Mouse (Mus musculus) limb, embryonic 14.5 days (tissue): ENCODE data around the gene Atp8b3. TPM values are rescaled to one million over a fixed set of nuclear protein-coding genes. Genes with fewer than 3 reads are reported as not detected.

Experiments
- ATAC-seq: fragments of 200-750 bp; cut with Nextera tagmentation; 2 replicates; pipeline ENCODE4 v1.8.0; 2017; ENCODE audit warnings: low read depth, moderate number of reproducible peaks, moderate TSS enrichment; ENCODE audit not compliant: low FRiP score
- DNase-seq: peaks from one replicate; pipeline ENCODE4 v3.0.0-alpha.2; 2015; ENCODE audit warnings: low spot score
- H3K27ac ChIP-seq: fragments of 300-500 bp; sonication (generic); replicated peaks from 2 replicates; pipeline ENCODE4 v1.5.1; 2014; ENCODE audit warnings: low read depth, mild to moderate bottlenecking, low read length, moderate library complexity, mixed read lengths
- H3K27me3 ChIP-seq: fragments of 300-500 bp; sonication (generic); 2 replicates; pipeline ENCODE4 v1.6.1; 2014; ENCODE audit warnings: low read length, mixed read lengths; ENCODE audit not compliant: control insufficient read depth, insufficient read depth
- H3K36me3 ChIP-seq: fragments of 300-500 bp; sonication (generic); 2 replicates; pipeline ENCODE4 v1.6.1; 2014; ENCODE audit warnings: mild to moderate bottlenecking, low read length, moderate library complexity, mixed read lengths; ENCODE audit not compliant: control insufficient read depth, insufficient read depth
- H3K4me1 ChIP-seq: fragments of 300-500 bp; sonication (generic); 2 replicates; pipeline ENCODE4 v1.6.1; 2014; ENCODE audit warnings: antibody characterized with exemption, low read length, mixed read lengths; ENCODE audit not compliant: control insufficient read depth, insufficient read depth
- H3K4me2 ChIP-seq: fragments of 300-500 bp; sonication (generic); replicated peaks from 2 replicates; pipeline ENCODE4 v1.6.1; 2014; ENCODE audit warnings: low read depth, mild to moderate bottlenecking, low read length, moderate library complexity; ENCODE audit not compliant: severe bottlenecking
- H3K4me3 ChIP-seq: fragments of 300-500 bp; sonication (generic); replicated peaks from 2 replicates; pipeline ENCODE4 v1.5.1; 2014; ENCODE audit warnings: low read length
- H3K9ac ChIP-seq: fragments of 300-500 bp; sonication (generic); 2 replicates; pipeline ENCODE4 v1.6.1; 2014; ENCODE audit warnings: mild to moderate bottlenecking, low read depth, low read length, moderate library complexity; ENCODE audit not compliant: severe bottlenecking
- H3K9me3 ChIP-seq: fragments of 300-500 bp; sonication (generic); 2 replicates; pipeline ENCODE4 v1.6.1; 2016; ENCODE audit warnings: low read length; ENCODE audit not compliant: control insufficient read depth
- POLR2A ChIP-seq: fragments of 200-500 bp; IDR thresholded peaks from 2 replicates; pipeline ENCODE4 v1.8.0; 2012; ENCODE audit warnings: inconsistent platforms, mild to moderate bottlenecking, moderate library complexity, borderline replicate concordance; ENCODE audit not compliant: insufficient read depth, insufficient read length; ENCODE audit errors: extremely low read depth
- WGBS: fragments of 180-500 bp; shearing (Covaris S2); extraction: QIAGEN DNeasy Blood & Tissue Kit; methylation state at CpG from one replicate; pipeline ENCODE4 v1.1.7; 2014; 5-methylcytosine and 5-hydroxymethylcytosine counted together
- polyA plus RNA-seq, 2 experiments: library from polyadenylated mRNA; depleted of rRNA in 1 of 2; stranded (reverse) in 1 of 2; unstranded in 1 of 2; fragments of >200 nt; fragmentation: Nextera tagmentation in 1 of 2; extraction: Ambion mirVana in 1 of 2; gene quantifications; 2 replicates each; pipeline versions ENCODE4 v1.2.1 to v1.2.3; 2012 to 2014

Atp8b3 gene
- polyA plus RNA-seq, 2 experiments, result 0.14 to 0.30 TPM

DNA sequence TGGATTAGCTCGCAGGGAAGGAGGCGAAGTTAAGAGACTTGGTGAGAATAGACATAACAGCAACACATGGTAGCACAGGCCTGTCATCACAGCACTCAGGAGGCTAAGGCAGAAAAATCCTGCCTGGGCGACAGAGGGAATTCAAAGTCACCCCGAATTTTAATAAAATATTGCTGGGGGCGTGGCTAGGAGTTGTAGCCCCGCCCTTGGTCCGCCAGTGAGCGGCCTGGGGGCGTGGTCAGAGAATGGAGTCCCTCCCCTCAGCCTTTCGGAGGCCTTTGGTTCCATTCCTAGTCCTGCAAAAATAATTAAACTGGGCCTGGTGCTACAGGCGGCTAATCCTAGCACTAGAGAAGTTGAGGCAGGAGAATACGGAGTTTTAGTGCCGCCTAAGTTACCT is 3.2 kb downstream of the Atp8b3 start:
- no peak overlapping the region for H3K9ac ChIP-seq
- 10% methylated on average over 13 of the region's 13 CpGs for WGBS
- no peak for DNase-seq
- no peak overlapping the region for H3K27ac ChIP-seq
- no peak for TF ChIP-seq POLR2A
- no peaks in the 10 kb centered on the region for H3K9me3 ChIP-seq
- H3K4me1 ChIP-seq, result peaks cover 3% of the 10 kb centered on the region; the same call in 1 of the 2 replicates
- H3K4me3 ChIP-seq, result no peak overlapping the region
- no peaks in the 10 kb centered on the region for H3K36me3 ChIP-seq
- H3K27me3 ChIP-seq, result peaks cover 32% of the 10 kb centered on the region; the same call in 1 of the 2 replicates
- ATAC-seq, result no peak
- no peak overlapping the region for H3K4me2 ChIP-seq

DNA sequence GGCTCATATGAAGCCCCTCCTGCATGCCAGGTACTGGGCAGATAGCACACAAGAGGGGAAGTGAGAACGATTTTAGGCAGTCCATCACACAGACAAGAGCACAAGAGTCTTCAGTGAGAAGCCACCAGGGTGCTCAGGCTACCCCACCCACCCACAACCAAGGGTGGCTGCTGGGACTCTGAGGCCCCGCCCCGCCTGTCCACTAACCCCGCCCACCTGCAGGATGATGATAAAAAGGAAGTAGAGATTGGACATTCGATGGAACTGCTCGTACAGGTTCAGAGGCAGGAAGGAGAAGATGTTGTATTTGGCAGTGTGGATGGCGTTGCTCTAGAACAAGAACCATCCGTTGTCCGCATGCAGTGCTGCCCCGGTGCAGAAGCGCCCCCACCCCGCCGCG is 3.9 kb downstream of the Atp8b3 start:
- Histone ChIP-seq H3K27ac (no peak overlapping the region), H3K27me3 (peaks cover 32% of the 10 kb centered on the region; the same call in 1 of the 2 replicates), H3K9me3 (no peaks in the 10 kb centered on the region), H3K4me2 (no peak overlapping the region), H3K9ac (no peak overlapping the region), H3K4me1 (peaks cover 3% of the 10 kb centered on the region; the same call in 1 of the 2 replicates), H3K4me3 (no peak overlapping the region), H3K36me3 (no peaks in the 10 kb centered on the region)
- TF ChIP-seq POLR2A, result no peak
- DNase-seq (no peak), ATAC-seq (no peak)
- 12% methylated on average over 14 of the region's 14 CpGs for WGBS

DNA sequence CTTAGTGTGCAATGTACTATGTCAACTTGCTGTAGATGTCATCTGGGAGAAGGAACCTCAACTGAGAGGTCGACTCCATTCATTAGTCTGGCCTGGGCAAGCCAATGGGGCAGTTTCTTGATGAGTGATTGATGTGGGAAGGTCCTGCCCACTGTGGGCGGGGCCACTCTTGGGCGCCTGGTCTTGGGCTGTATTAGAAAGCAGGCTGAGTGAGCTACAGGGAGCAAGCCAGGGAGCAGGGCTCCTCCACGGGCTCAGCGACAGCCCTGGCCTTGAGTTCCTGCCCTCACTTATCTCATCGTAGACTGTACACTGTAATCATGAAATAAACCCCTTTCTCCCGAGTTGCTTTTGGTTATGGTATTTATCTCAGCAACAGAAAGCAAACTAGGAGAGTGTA is 5.2 kb downstream of the Atp8b3 start:
- DNase-seq, result no peak
- Histone ChIP-seq H3K36me3 (no peaks in the 10 kb centered on the region), H3K27ac (no peak overlapping the region), H3K9ac (no peak overlapping the region), H3K27me3 (peaks cover 32% of the 10 kb centered on the region; the same call in 1 of the 2 replicates), H3K4me1 (no peaks in the 10 kb centered on the region), H3K9me3 (no peaks in the 10 kb centered on the region), H3K4me2 (no peak overlapping the region), H3K4me3 (no peak overlapping the region)
- 20% methylated on average over 7 of the region's 7 CpGs for WGBS
- no peak for ATAC-seq
- no peak for TF ChIP-seq POLR2A

DNA sequence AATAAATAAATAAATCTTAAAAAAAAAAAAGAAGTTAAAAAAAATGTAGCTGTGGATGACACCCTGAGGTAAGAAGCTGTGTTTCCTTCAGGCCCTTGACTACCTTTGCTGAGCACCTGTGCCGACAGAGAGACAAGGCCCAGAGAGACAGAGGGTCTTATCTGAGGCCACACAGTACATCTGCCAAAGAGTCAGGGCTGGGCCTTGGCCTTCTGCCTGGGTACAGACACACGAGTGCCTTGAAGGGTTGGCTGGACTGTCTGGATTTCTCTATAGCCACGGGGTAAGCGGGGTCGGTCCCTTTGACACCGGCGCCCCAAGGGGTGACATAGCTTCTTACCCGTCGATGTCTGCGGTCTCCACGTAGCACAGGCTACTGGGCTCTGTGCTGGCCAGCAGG is 6.1 kb downstream of the Atp8b3 start:
- no peak overlapping the region for H3K4me2 ChIP-seq
- no peak overlapping the region for H3K4me3 ChIP-seq
- H3K9ac ChIP-seq, result no peak overlapping the region
- no peak for DNase-seq
- H3K4me1 ChIP-seq, result no peaks in the 10 kb centered on the region
- no peaks in the 10 kb centered on the region for H3K36me3 ChIP-seq
- ATAC-seq, result no peak
- H3K9me3 ChIP-seq, result no peaks in the 10 kb centered on the region
- H3K27ac ChIP-seq, result no peak overlapping the region
- no peak for TF ChIP-seq POLR2A
- H3K27me3 ChIP-seq, result peaks cover 28% of the 10 kb centered on the region; the same call in 1 of the 2 replicates
- 87% methylated on average over 11 of the region's 11 CpGs for WGBS

DNA sequence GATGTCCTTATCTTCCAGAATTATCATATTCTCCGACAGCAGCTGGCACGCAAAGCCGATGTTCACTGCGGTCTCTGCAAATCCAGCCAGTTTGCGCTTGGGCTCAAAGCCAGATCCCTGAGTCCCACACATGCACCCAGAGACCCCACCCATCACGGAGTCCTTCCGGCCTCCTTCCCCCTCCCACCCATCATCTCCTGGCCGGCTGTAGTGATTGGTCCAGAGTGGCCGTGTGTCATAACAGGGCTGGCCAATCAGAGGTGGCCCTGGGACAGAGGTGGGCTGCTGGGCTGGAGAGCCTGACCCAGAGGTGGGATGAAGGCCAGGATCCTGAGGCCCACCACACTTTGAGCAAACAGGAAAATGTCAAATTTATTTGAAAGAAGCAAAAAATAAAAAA is 12.8 kb downstream of the Atp8b3 start:
- Histone ChIP-seq H3K4me2 (0 out of 2 replicates have a peak overlapping the region, but pooled peaks have one; percentile 27), H3K4me3 (no peak overlapping the region), H3K9me3 (no peaks in the 10 kb centered on the region), H3K27ac (no peak overlapping the region), H3K9ac (no peak overlapping the region), H3K36me3 (no peaks in the 10 kb centered on the region), H3K27me3 (no peaks in the 10 kb centered on the region), H3K4me1 (no peaks in the 10 kb centered on the region)
- peak; percentile 21 for DNase-seq
- 28% methylated on average over 9 of the region's 9 CpGs for WGBS
- no peak for TF ChIP-seq POLR2A
- peak; percentile 75 for ATAC-seq

DNA sequence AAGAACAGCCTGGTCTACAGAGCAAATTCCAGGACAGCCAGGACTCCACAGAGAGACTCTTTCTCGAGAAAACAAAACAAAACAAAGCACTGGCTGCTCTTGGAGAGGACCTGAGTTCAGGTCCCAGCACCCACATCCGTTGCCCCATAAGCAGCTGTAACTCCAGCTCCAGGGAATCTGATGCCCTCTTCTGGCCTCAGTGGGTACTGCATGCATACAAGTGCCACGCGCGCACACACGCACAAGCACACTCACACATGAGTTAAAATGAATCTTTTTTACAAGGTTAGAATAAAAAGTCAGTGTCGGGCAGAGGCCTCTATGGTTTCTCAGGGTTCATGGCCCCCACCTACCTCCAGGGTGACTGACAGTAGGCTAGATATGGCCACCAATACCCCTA is 15.6 kb downstream of the Atp8b3 start:
- Histone ChIP-seq H3K9ac (no peak overlapping the region), H3K36me3 (no peaks in the 10 kb centered on the region), H3K4me1 (no peaks in the 10 kb centered on the region), H3K9me3 (no peaks in the 10 kb centered on the region), H3K27ac (no peak overlapping the region), H3K4me2 (no peak overlapping the region), H3K4me3 (no peak overlapping the region), H3K27me3 (no peaks in the 10 kb centered on the region)
- 91% methylated on average over 7 of the region's 7 CpGs for WGBS
- ATAC-seq (no peak), DNase-seq (no peak)
- TF ChIP-seq POLR2A, result no peak
